ENCODE assay signal across 8 mouse cellular contexts in genomic region chr5:33495900-33496529, GRCm38 (mm10).
DNase-seq lines count a peak whose midpoint lies in the region; ATAC-seq lines count a peak whose summit lies in the region.

No protein-coding gene starts in this region.

- H3K36me3 ChIP-seq in intestine, embryonic 14.5 days (ENCODE audit: control insufficient read depth, insufficient read depth, low read length), result no peaks in the 10 kb centered on the region
- no peaks in the 10 kb centered on the region for H3K36me3 ChIP-seq in intestine, embryonic 16.5 days (ENCODE audit: control insufficient read depth, insufficient read depth, low read length)
- no peaks in the 10 kb centered on the region for H3K36me3 ChIP-seq in limb, embryonic 13.5 days
- H3K36me3 ChIP-seq in stomach, embryonic 14.5 days (ENCODE audit: control insufficient read depth, insufficient read depth, low read length), result no peaks in the 10 kb centered on the region

- no peak overlapping the region for H3K4me3 ChIP-seq in intestine, embryonic 14.5 days (ENCODE audit: low read depth, low read length)
- H3K4me3 ChIP-seq in intestine, embryonic 16.5 days (ENCODE audit: low read length), result no peak overlapping the region
- H3K4me3 ChIP-seq in limb, embryonic 13.5 days, result no peak overlapping the region
- no peak overlapping the region for H3K4me3 ChIP-seq in stomach, embryonic 14.5 days (ENCODE audit: low read depth, low read length)

- H3K9ac ChIP-seq in intestine, embryonic 14.5 days (ENCODE audit: low read length), result no peak overlapping the region
- no peak overlapping the region for H3K9ac ChIP-seq in intestine, embryonic 16.5 days (ENCODE audit: low read depth, low read length)
- no peak overlapping the region for H3K9ac ChIP-seq in limb, embryonic 13.5 days
- H3K9ac ChIP-seq in stomach, embryonic 14.5 days (replicated peaks; ENCODE audit: low read depth, low read length), result no peak overlapping the region

- H3K4me2 ChIP-seq in intestine, embryonic 14.5 days (ENCODE audit: low read length), result no peak overlapping the region
- H3K4me2 ChIP-seq in intestine, embryonic 16.5 days (ENCODE audit: low read depth, low read length), result no peak overlapping the region
- H3K4me2 ChIP-seq in limb, embryonic 13.5 days (replicated peaks), result no peak overlapping the region
- H3K4me2 ChIP-seq in stomach, embryonic 14.5 days (replicated peaks; ENCODE audit: low read depth, low read length), result no peak overlapping the region

- DNase-seq in intestine, embryonic 14.5 days (ENCODE audit: low spot score), result peak; percentile 90
- peak; percentile 82 for DNase-seq in embryo, embryonic 9.5 days (ENCODE audit: extremely low spot score)
- DNase-seq in heart, adult 11 months, result peak; percentile 95
- DNase-seq in kidney, adult 9 months, result peak; percentile 85
- DNase-seq in natural killer cell, adult 2 months (ENCODE audit: low spot score in 2 of 2), result peak; percentile 34 to 55

- no peaks in the 10 kb centered on the region for H3K27me3 ChIP-seq in intestine, embryonic 14.5 days (replicated peaks; ENCODE audit: control insufficient read depth, insufficient read depth, low read length)
- no peaks in the 10 kb centered on the region for H3K27me3 ChIP-seq in intestine, embryonic 16.5 days (replicated peaks; ENCODE audit: control insufficient read depth, insufficient read depth, low read length)
- peaks cover 60% of the 10 kb centered on the region for H3K27me3 ChIP-seq in limb, embryonic 13.5 days
- no peaks in the 10 kb centered on the region for H3K27me3 ChIP-seq in stomach, embryonic 14.5 days (ENCODE audit: control insufficient read depth, insufficient read depth, low read length)

- ATAC-seq in intestine, embryonic 14.5 days (replicated peaks; ENCODE audit: low FRiP score, low TSS enrichment, low read depth), result peak; percentile 82
- no peak; the same call in 1 of the 2 replicates for ATAC-seq in intestine, embryonic 16.5 days
- 0 out of 2 replicates have a peak, but pooled peaks have one; percentile 64 for ATAC-seq in limb, embryonic 13.5 days (ENCODE audit: low FRiP score, low read depth)
- ATAC-seq in stomach, embryonic 14.5 days (ENCODE audit: insufficient number of reproducible peaks, insufficient read depth, low FRiP score, low read depth), result peak; percentile 68; the same call in 1 of the 2 replicates

- 37% methylated on average over 6 of the region's 6 CpGs for WGBS in intestine, embryonic 14.5 days
- 34% methylated on average over 6 of the region's 6 CpGs for WGBS in intestine, embryonic 16.5 days
- 13% methylated on average over 6 of the region's 6 CpGs for WGBS in limb, embryonic 13.5 days
- WGBS in stomach, embryonic 14.5 days, result 33% methylated on average over 6 of the region's 6 CpGs

- no peaks in the 10 kb centered on the region for H3K4me1 ChIP-seq in intestine, embryonic 14.5 days (replicated peaks; ENCODE audit: control insufficient read depth, insufficient read depth, low read length)
- H3K4me1 ChIP-seq in intestine, embryonic 16.5 days (ENCODE audit: control insufficient read depth, insufficient read depth, low read length), result no peaks in the 10 kb centered on the region
- peaks cover 6% of the 10 kb centered on the region; the same call in 1 of the 2 replicates for H3K4me1 ChIP-seq in limb, embryonic 13.5 days
- no peaks in the 10 kb centered on the region for H3K4me1 ChIP-seq in stomach, embryonic 14.5 days (ENCODE audit: control insufficient read depth, insufficient read depth, low read length)

- H3K27ac ChIP-seq in intestine, embryonic 14.5 days (ENCODE audit: low read depth), result no peak overlapping the region
- no peak overlapping the region for H3K27ac ChIP-seq in intestine, embryonic 16.5 days (ENCODE audit: low read length)
- no peak overlapping the region for H3K27ac ChIP-seq in limb, embryonic 13.5 days
- H3K27ac ChIP-seq in stomach, embryonic 14.5 days (ENCODE audit: low read length), result no peak overlapping the region

- no peaks in the 10 kb centered on the region for H3K9me3 ChIP-seq in intestine, embryonic 14.5 days (ENCODE audit: control insufficient read depth, low read length)
- H3K9me3 ChIP-seq in intestine, embryonic 16.5 days (ENCODE audit: control insufficient read depth, low read length), result no peaks in the 10 kb centered on the region
- H3K9me3 ChIP-seq in limb, embryonic 13.5 days, result no peaks in the 10 kb centered on the region
- H3K9me3 ChIP-seq in stomach, embryonic 14.5 days (ENCODE audit: control insufficient read depth, low read depth, low read length), result no peaks in the 10 kb centered on the region

Comparison
In these comparisons a context has a peak if more than half of its experiments do, and no peak if none do; other contexts are left out.
1. DNase-seq: peak in every context shown above with its lines; median percentile 95 in heart, adult 11 months; 90 in intestine, embryonic 14.5 days; 85 in kidney, adult 9 months; 82 in embryo, embryonic 9.5 days; 44 in natural killer cell, adult 2 months.